8 mouse cellular contexts compared by ENCODE assay signal in the genomic region with DNA sequence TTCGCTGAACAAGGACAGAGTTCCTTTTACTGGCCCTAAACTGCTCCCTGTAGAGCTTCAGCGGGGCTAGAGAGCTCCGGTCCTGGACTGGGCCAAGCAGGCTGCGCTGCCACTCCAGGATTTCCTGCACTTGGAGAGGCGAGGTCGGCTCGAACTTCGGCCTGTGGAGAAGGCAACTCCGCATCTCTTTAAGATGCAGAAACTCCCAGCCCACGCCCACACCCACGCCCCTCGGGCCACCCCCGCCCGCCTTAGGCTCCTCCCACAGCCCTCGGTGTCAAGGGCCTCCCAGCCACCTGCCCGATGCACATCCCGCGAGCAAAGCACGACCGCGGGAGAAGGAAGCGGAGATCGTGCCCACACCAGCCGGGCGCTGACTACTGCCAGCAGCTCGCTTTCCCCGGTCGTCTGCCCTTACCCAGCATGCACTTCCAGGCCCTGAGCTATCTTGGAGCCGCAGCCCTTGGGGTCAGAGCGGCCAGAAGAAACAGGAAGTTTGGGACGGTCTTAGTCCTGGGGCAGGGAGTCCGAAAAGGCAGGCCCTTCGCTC. TPM values are rescaled to one million over a fixed set of nuclear protein-coding genes. Genes with fewer than 3 reads are reported as not detected.
DNase-seq lines count a peak whose midpoint lies in the region; ATAC-seq and TF ChIP-seq lines count a peak whose summit lies in the region.

No protein-coding gene starts in this region.

- peak; percentile 86 for DNase-seq in A20 (ENCODE audit: low read depth, low spot score)
- peak; percentile 70 for DNase-seq in brain, embryonic 14.5 days (ENCODE audit: low read depth)
- DNase-seq in kidney, postnatal 0 days (ENCODE audit: low spot score), result peak; percentile 58
- peak; percentile 73 for DNase-seq in liver, adult 2 months (ENCODE audit: extremely low read depth, low read depth, low spot score)
- peak; percentile 87 to 89 for DNase-seq in spleen, postnatal 36 days (ENCODE audit: low spot score in 2 of 2)

- no peaks in the 10 kb centered on the region for H3K36me3 ChIP-seq in heart, embryonic 12.5 days
- no peaks in the 10 kb centered on the region for H3K36me3 ChIP-seq in kidney, postnatal 0 days (ENCODE audit: insufficient read depth, low read length)
- no peaks in the 10 kb centered on the region for H3K36me3 ChIP-seq in liver, adult 2 months (ENCODE audit: control insufficient read depth, insufficient read depth, low read length)

- peak overlapping the region; percentile 63 for H3K9ac ChIP-seq in heart, embryonic 12.5 days
- peak overlapping the region; percentile 35; the same call in 1 of the 2 replicates for H3K9ac ChIP-seq in kidney, postnatal 0 days (ENCODE audit: low read depth, low read length)
- H3K9ac ChIP-seq in liver, adult 2 months (ENCODE audit: low read depth, low read length), result peak overlapping the region; percentile 57

- peak overlapping the region; percentile 77 for H3K4me2 ChIP-seq in heart, embryonic 12.5 days
- peak overlapping the region; percentile 53 for H3K4me2 ChIP-seq in kidney, postnatal 0 days (ENCODE audit: low read length)

- no peak for TF ChIP-seq CTCF in brain, embryonic 14.5 days (IDR thresholded peaks at IDR 0.05; ENCODE audit: borderline replicate concordance, extremely low read depth, insufficient read depth, insufficient read length)
- no peak for TF ChIP-seq CTCF in kidney, postnatal 0 days (IDR thresholded peaks at IDR 0.05; ENCODE audit: low read depth)
- TF ChIP-seq CTCF in liver, adult 2 months (IDR thresholded peaks at IDR 0.05; ENCODE audit: low read depth, low read length), result no peak

- H3K79me2 ChIP-seq in liver, adult 2 months (ENCODE audit: control insufficient read depth, insufficient read depth, low read length), result no peaks in the 10 kb centered on the region

- peaks cover 21% of the 10 kb centered on the region for H3K27me3 ChIP-seq in heart, embryonic 12.5 days (replicated peaks)
- H3K27me3 ChIP-seq in kidney, postnatal 0 days (ENCODE audit: insufficient read depth, low read length), result no peaks in the 10 kb centered on the region
- H3K27me3 ChIP-seq in liver, adult 2 months (ENCODE audit: control insufficient read depth, insufficient read depth, low read length), result no peaks in the 10 kb centered on the region

- peak overlapping the region; percentile 51 for H3K4me3 ChIP-seq in heart, embryonic 12.5 days
- H3K4me3 ChIP-seq in kidney, postnatal 0 days (replicated peaks; ENCODE audit: low read depth, low read length), result peak overlapping the region; percentile 27
- H3K4me3 ChIP-seq in liver, adult 2 months (ENCODE audit: insufficient read depth, low read depth, low read length), result peak overlapping the region; percentile 72

- peaks cover 11% of the 10 kb centered on the region; the same call in 1 of the 2 replicates for H3K4me1 ChIP-seq in heart, embryonic 12.5 days (replicated peaks)
- no peaks in the 10 kb centered on the region for H3K4me1 ChIP-seq in kidney, postnatal 0 days (replicated peaks; ENCODE audit: insufficient read depth, low read length)
- no peaks in the 10 kb centered on the region for H3K4me1 ChIP-seq in liver, adult 2 months (ENCODE audit: control insufficient read depth, insufficient read depth, low read length)

- ATAC-seq in erythroblast, adult 5-6 weeks (replicated peaks; ENCODE audit: low FRiP score, poor library complexity, severe bottlenecking), result peak; percentile 89
- ATAC-seq in heart, embryonic 12.5 days (ENCODE audit: insufficient number of reproducible peaks, low FRiP score), result peak; percentile 89
- ATAC-seq in kidney, postnatal 0 days (replicated peaks; ENCODE audit: low FRiP score, low read depth), result peak; percentile 94
- ATAC-seq in monocyte, adult 5-6 weeks (replicated peaks; ENCODE audit: insufficient number of reproducible peaks, low FRiP score, low TSS enrichment, poor library complexity, severe bottlenecking), result peak; percentile 91

- H3K27ac ChIP-seq in heart, embryonic 12.5 days (ENCODE audit: poor library complexity, severe bottlenecking), result 0 out of 2 replicates have a peak overlapping the region, but pooled peaks have one; percentile 49
- no peak overlapping the region; the same call in 1 of the 2 replicates for H3K27ac ChIP-seq in kidney, postnatal 0 days
- peak overlapping the region; percentile 44 for H3K27ac ChIP-seq in liver, adult 2 months (replicated peaks; ENCODE audit: insufficient read depth, low read depth, low read length)

- no peaks in the 10 kb centered on the region for H3K9me3 ChIP-seq in heart, embryonic 12.5 days (replicated peaks)
- no peaks in the 10 kb centered on the region for H3K9me3 ChIP-seq in kidney, postnatal 0 days (replicated peaks; ENCODE audit: low read length)

- 16% methylated on average over 30 of the region's 33 CpGs for WGBS in heart, embryonic 12.5 days
- WGBS in kidney, postnatal 0 days, result 29% methylated on average over 31 of the region's 33 CpGs
- under 1% methylated on average over 32 of the region's 33 CpGs for WGBS in liver, adult 2 months

- no peak for TF ChIP-seq POLR2A in brain, embryonic 14.5 days (IDR thresholded peaks at IDR 0.05; ENCODE audit: borderline replicate concordance, extremely low read depth, insufficient read depth, insufficient read length, poor library complexity, severe bottlenecking)
- peak; percentile 39; the same call in 1 of the 2 replicates for TF ChIP-seq POLR2A in liver, adult 2 months (IDR thresholded peaks at IDR 0.05; ENCODE audit: extremely low read depth, insufficient read depth, low read length)

RNA-seq across cellular contexts. Expression of gene Bcorl1, which starts 26.6 kb away (rescaled TPM):
- polyA plus RNA-seq in brain, embryonic 14.5 days (2012; rRNA removed), result 5.1 and 11.3 TPM in 2 replicates
- total RNA-seq in erythroblast, adult 5-6 weeks (2015; ENCODE audit: low replicate concordance), result 4.6 and 8.6 TPM in 2 replicates
- total RNA-seq in erythroblast, adult 5-6 weeks (2017; ENCODE audit: low replicate concordance), result 23.8 and 31.1 TPM in 2 replicates
- 4.6 and 5.9 TPM in 2 replicates for polyA plus RNA-seq in heart, embryonic 12.5 days (2016; fragmentation: Nextera tagmentation; extraction: Ambion mirVana)
- polyA plus RNA-seq in kidney, postnatal 0 days (2015; fragmentation: Nextera tagmentation; extraction: Ambion mirVana), result 3.0 and 3.3 TPM in 2 replicates
- 1.7 and 2.8 TPM in 2 replicates for total RNA-seq in liver, adult 2 months (2014; rRNA removed)
- polyA plus RNA-seq in liver, adult 2 months (2012; rRNA removed), result 1.6 and 2.2 TPM in 2 replicates
- total RNA-seq in monocyte, adult 5-6 weeks (2017), result 2.1 to 13.5 TPM (median 4.3 TPM) in 3 replicates

RNA-seq across cellular contexts. Expression of gene Utp14a, which starts 57.9 kb away (rescaled TPM):
- 14.7 and 16.4 TPM in 2 replicates for polyA plus RNA-seq in brain, embryonic 14.5 days (2012; rRNA removed)
- 7.9 and 9.0 TPM in 2 replicates for total RNA-seq in erythroblast, adult 5-6 weeks (2015; ENCODE audit: low replicate concordance)
- total RNA-seq in erythroblast, adult 5-6 weeks (2017; ENCODE audit: low replicate concordance), result 8.8 and 14.2 TPM in 2 replicates
- polyA plus RNA-seq in heart, embryonic 12.5 days (2016; fragmentation: Nextera tagmentation; extraction: Ambion mirVana), result 9.1 and 11.3 TPM in 2 replicates
- polyA plus RNA-seq in kidney, postnatal 0 days (2015; fragmentation: Nextera tagmentation; extraction: Ambion mirVana), result 14.0 and 16.2 TPM in 2 replicates
- total RNA-seq in liver, adult 2 months (2014; rRNA removed), result 6.4 and 6.7 TPM in 2 replicates
- polyA plus RNA-seq in liver, adult 2 months (2012; rRNA removed), result 1.4 and 2.2 TPM in 2 replicates
- total RNA-seq in monocyte, adult 5-6 weeks (2017), result 37.3 to 41.0 TPM (median 40.2 TPM) in 3 replicates
